Mouse (Mus musculus) bone marrow, adult 2 months (tissue): ENCODE data around the gene Denr.

Source experiments
- CTCF ChIP-seq: fragments of 200-500 bp; IDR thresholded peaks from 2 replicates; pipeline ENCODE4 v1.5.1; 2011; ENCODE audit warnings: low read length, control low read depth; ENCODE audit not compliant: control insufficient read depth, insufficient read depth
- POLR2A ChIP-seq: fragments of 200-500 bp; IDR thresholded peaks from 2 replicates; pipeline ENCODE4 v1.6.1; 2011; ENCODE audit warnings: low read depth, mild to moderate bottlenecking, control low read depth, low read length, borderline replicate concordance; ENCODE audit not compliant: control insufficient read depth

DNA sequence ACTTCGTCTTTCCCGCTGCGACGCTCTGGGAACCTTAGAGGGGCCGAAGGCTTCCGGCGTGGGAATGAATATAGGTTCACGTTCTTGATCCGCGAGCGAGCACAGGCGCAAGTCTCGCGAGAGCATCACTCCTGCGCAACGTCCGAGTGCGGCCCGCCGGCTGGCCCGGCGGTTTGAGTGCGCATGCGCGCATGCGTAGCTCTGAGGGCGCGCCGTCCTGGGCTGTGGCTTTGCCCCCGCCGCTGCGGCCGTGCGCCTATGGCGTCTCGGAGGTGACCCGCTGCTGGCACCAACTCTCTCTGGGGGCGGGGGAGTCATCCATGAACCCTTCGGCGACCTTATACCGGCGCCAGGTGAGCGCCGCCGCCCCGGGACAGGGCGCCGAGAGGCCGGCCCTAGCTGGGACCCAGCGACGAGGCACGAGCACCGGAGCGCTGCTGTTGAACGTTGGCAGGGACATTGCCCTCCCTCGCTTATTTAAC, 23.6 kb downstream of the Denr start, which contains the start of gene Ccdc62:
- TF ChIP-seq POLR2A = peak; percentile 97
- TF ChIP-seq CTCF = 0 out of 2 replicates have a peak, but pooled peaks have one; percentile 10
